12 mouse cellular contexts compared by ENCODE assay signal in the genomic region with DNA sequence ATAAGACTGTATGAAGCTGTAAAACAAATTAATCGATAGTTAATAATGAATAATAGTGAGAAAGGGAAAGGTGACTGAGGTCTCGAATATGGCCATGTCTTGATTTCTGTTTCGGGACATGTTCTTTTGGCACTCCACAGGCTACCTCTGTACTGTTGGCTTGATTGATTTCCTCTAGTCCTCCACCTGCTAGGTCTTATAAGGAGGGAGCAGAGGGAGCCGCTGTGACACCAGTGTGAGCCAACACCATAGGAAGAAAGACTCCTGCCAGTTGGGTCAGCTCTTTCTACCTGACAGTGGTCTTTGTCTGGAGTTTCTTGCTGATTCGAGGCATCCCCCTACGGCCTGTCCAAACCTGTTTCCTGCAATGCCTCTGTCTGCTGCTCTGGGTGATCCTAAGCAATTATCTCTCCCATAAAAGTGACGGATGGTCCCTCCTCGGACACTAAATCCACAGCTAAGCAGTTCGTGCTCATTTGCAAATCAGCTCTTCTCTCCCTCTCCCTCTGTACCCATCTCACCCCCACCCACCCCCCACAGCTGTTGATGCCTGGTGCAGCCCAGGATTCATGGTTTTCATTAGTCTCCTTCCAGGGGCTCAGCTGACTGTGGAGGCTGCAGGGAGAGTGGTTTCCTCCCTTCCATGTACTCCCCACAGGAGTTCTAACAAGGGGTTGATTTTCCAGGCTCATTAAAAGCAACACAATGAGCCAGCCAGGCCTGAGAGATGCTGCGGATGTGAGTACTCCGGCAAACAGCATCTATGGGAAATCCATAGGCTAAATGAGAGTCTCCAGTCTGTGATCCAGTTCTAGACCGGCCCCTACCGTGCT.
DNase-seq lines count a peak whose midpoint lies in the region; ATAC-seq and TF ChIP-seq lines count a peak whose summit lies in the region.
"Had no signal": no experiment of that assay in that cellular context is flagged by ENCODE, and none has a peak within 500 bp of the region (broad histone marks: within the 10 kb centered on the region; RNA-seq: fewer than 3 reads in every experiment).

No protein-coding gene starts in this region.

- H3K4me1 ChIP-seq in forebrain, embryonic 10.5 days = peaks cover 14% of the 10 kb centered on the region
- H3K4me1 ChIP-seq in hindbrain, postnatal 0 days (ENCODE audit: insufficient read depth, low read length) = 0 out of 2 replicates have a peak, but pooled peaks cover 5% of the 10 kb centered on the region
- 0 out of 2 replicates have a peak, but pooled peaks cover 3% of the 10 kb centered on the region for H3K4me1 ChIP-seq in neural tube, embryonic 11.5 days (ENCODE audit: control insufficient read depth, insufficient read depth, low read length)

- H3K4me2 ChIP-seq in hindbrain, postnatal 0 days (ENCODE audit: low read depth, low read length) = no peak overlapping the region
- no peak overlapping the region for H3K4me2 ChIP-seq in neural tube, embryonic 11.5 days (ENCODE audit: low read depth)

- ATAC-seq in hindbrain, postnatal 0 days = peak; percentile 85
- peak; percentile 90 for ATAC-seq in neural tube, embryonic 11.5 days (ENCODE audit: insufficient read depth, low FRiP score, low TSS enrichment)

- WGBS in forebrain, embryonic 10.5 days = 60% methylated on average over 13 of the region's 13 CpGs
- 49% methylated on average over 13 of the region's 13 CpGs for WGBS in hindbrain, postnatal 0 days
- 34% methylated on average over 13 of the region's 13 CpGs for whole genome bisulfite sequencing in neural tube, embryonic 11.5 days

- no peak overlapping the region for H3K4me3 ChIP-seq in forebrain, embryonic 10.5 days
- no peak overlapping the region for H3K4me3 ChIP-seq in hindbrain, postnatal 0 days (ENCODE audit: low read length)
- H3K4me3 ChIP-seq in neural tube, embryonic 11.5 days (ENCODE audit: low read depth, low read length) = no peak overlapping the region
- H3K4me3 ChIP-seq: myocyte had no signal

- no peaks in the 10 kb centered on the region for H3K27me3 ChIP-seq in forebrain, embryonic 10.5 days (ENCODE audit: poor library complexity, severe bottlenecking)
- H3K27me3 ChIP-seq in hindbrain, postnatal 0 days (ENCODE audit: insufficient read depth, low read length) = no peaks in the 10 kb centered on the region
- H3K27me3 ChIP-seq in neural tube, embryonic 11.5 days (ENCODE audit: control insufficient read depth, insufficient read depth, low read length) = no peaks in the 10 kb centered on the region

- no peak for TF ChIP-seq CTCF in hindbrain, postnatal 0 days (IDR thresholded peaks at IDR 0.05; ENCODE audit: low read depth)

- H3K36me3 ChIP-seq in forebrain, embryonic 10.5 days (replicated peaks) = no peaks in the 10 kb centered on the region
- no peaks in the 10 kb centered on the region for H3K36me3 ChIP-seq in hindbrain, postnatal 0 days (ENCODE audit: insufficient read depth, low read length)
- no peaks in the 10 kb centered on the region for H3K36me3 ChIP-seq in neural tube, embryonic 11.5 days (ENCODE audit: control insufficient read depth, insufficient read depth, low read length)

- H3K9ac ChIP-seq in hindbrain, postnatal 0 days (replicated peaks; ENCODE audit: low read length) = no peak overlapping the region
- no peak overlapping the region for H3K9ac ChIP-seq in neural tube, embryonic 11.5 days (ENCODE audit: low read length)

- DNase-seq in embryo, embryonic 11.5 days (ENCODE audit: low read depth, low spot score) = peak; percentile 56
- DNase-seq in forebrain, embryonic 10.5 days (ENCODE audit: extremely low spot score, low spot score) = no peak
- peak; percentile 46 for DNase-seq in hindbrain, postnatal 0 days (ENCODE audit: low spot score)
- DNase-seq in neural tube, embryonic 11.5 days (ENCODE audit: low spot score) = peak; percentile 62
- no peak for DNase-seq in thymus, adult 18-20 months
- no peak for DNase-seq in right cerebral cortex, postnatal 4 days
- no peak for DNase-seq in Muller cell, postnatal 12 days (ENCODE audit: inconsistent ontology term)
- DNase-seq: cerebellum, postnatal 14 days; heart, postnatal 4 days; layer of hippocampus, postnatal 36 days; lung, adult 18-20 months had no signal

- peak overlapping the region; percentile 59; the same call in 1 of the 2 replicates for H3K27ac ChIP-seq in forebrain, embryonic 10.5 days
- no peak overlapping the region for H3K27ac ChIP-seq in hindbrain, postnatal 0 days
- H3K27ac ChIP-seq in neural tube, embryonic 11.5 days (ENCODE audit: low read depth, low read length) = peak overlapping the region; percentile 67

- H3K9me3 ChIP-seq in forebrain, embryonic 10.5 days = no peaks in the 10 kb centered on the region
- H3K9me3 ChIP-seq in hindbrain, postnatal 0 days (ENCODE audit: low read length) = no peaks in the 10 kb centered on the region
- H3K9me3 ChIP-seq in neural tube, embryonic 11.5 days (ENCODE audit: control insufficient read depth, low read length) = no peaks in the 10 kb centered on the region

Comparison
In these comparisons a context has a peak if more than half of its experiments do, and no peak if none do; other contexts are left out.
1. DNase-seq: peak in embryo, embryonic 11.5 days (single experiment), hindbrain, postnatal 0 days (single experiment) and neural tube, embryonic 11.5 days (single experiment); none in forebrain, embryonic 10.5 days (single experiment), thymus, adult 18-20 months (0 of 2), right cerebral cortex, postnatal 4 days (single experiment) and Muller cell, postnatal 12 days (single experiment).